Mouse (Mus musculus) forebrain, embryonic 14.5 days (tissue): ENCODE results near the gene Tbc1d10c. TPM values are rescaled to one million over a fixed set of nuclear protein-coding genes. Genes with fewer than 3 reads are reported as not detected.

ENCODE experiments used
- ATAC-seq: fragments of 200-750 bp; cut with Nextera tagmentation; 2 replicates; pipeline ENCODE4 v1.8.0; 2017; ENCODE audit warnings: mild to moderate bottlenecking, moderate library complexity
- DNase-seq: peaks from one replicate; pipeline ENCODE4 v3.0.0-alpha.2; 2015; ENCODE audit warnings: low spot score
- H3K27ac ChIP-seq: fragments of 300-500 bp; sonication (generic); 2 replicates; pipeline ENCODE4 v1.5.1; 2014; ENCODE audit warnings: low read depth, mild to moderate bottlenecking, control low read depth, low read length, moderate library complexity
- H3K27me3 ChIP-seq: fragments of 300-500 bp; sonication (generic); replicated peaks from 2 replicates; pipeline ENCODE4 v1.6.1; 2014; ENCODE audit warnings: low read length, control low read depth, mixed read lengths; ENCODE audit not compliant: control insufficient read depth, insufficient read depth
- H3K36me3 ChIP-seq: fragments of 300-500 bp; sonication (generic); 2 replicates; pipeline ENCODE4 v1.6.1; 2014; ENCODE audit warnings: low read length, control low read depth; ENCODE audit not compliant: control insufficient read depth, insufficient read depth
- H3K4me1 ChIP-seq: fragments of 300-500 bp; sonication (generic); 2 replicates; pipeline ENCODE4 v1.6.1; 2014; ENCODE audit warnings: antibody characterized with exemption, low read length, control low read depth; ENCODE audit not compliant: control insufficient read depth, insufficient read depth
- H3K4me2 ChIP-seq: fragments of 300-500 bp; sonication (generic); 2 replicates; pipeline ENCODE4 v1.6.1; 2014; ENCODE audit warnings: mild to moderate bottlenecking, control low read depth, low read length
- H3K4me3 ChIP-seq: fragments of 300-500 bp; sonication (generic); 2 replicates; pipeline ENCODE4 v1.5.1; 2014; ENCODE audit warnings: low read depth, low read length, control low read depth
- H3K9ac ChIP-seq: fragments of 300-500 bp; sonication (generic); 2 replicates; pipeline ENCODE4 v1.6.1; 2014; ENCODE audit warnings: mild to moderate bottlenecking, low read length, control low read depth, moderate library complexity
- H3K9me3 ChIP-seq: fragments of 300-500 bp; sonication (generic); replicated peaks from 2 replicates; pipeline ENCODE4 v1.6.1; 2016; ENCODE audit warnings: low read length, control low read depth, mixed read lengths; ENCODE audit not compliant: control insufficient read depth
- WGBS: fragments of 180-500 bp; shearing (Covaris S2); extraction: QIAGEN DNeasy Blood & Tissue Kit; methylation state at CpG from one replicate; pipeline ENCODE4 v1.1.7; 2014; 5-methylcytosine and 5-hydroxymethylcytosine counted together
- polyA plus RNA-seq: library from polyadenylated mRNA; unstranded; fragments of >200 nt; fragmentation: Nextera tagmentation; extraction: Ambion mirVana; gene quantifications from 2 replicates; pipeline ENCODE4 v1.2.1, GENCODE M21; 2014

Gene Tbc1d10c
- polyA plus RNA-seq, 1 experiment from 2014 or later = 0.52 TPM

DNA sequence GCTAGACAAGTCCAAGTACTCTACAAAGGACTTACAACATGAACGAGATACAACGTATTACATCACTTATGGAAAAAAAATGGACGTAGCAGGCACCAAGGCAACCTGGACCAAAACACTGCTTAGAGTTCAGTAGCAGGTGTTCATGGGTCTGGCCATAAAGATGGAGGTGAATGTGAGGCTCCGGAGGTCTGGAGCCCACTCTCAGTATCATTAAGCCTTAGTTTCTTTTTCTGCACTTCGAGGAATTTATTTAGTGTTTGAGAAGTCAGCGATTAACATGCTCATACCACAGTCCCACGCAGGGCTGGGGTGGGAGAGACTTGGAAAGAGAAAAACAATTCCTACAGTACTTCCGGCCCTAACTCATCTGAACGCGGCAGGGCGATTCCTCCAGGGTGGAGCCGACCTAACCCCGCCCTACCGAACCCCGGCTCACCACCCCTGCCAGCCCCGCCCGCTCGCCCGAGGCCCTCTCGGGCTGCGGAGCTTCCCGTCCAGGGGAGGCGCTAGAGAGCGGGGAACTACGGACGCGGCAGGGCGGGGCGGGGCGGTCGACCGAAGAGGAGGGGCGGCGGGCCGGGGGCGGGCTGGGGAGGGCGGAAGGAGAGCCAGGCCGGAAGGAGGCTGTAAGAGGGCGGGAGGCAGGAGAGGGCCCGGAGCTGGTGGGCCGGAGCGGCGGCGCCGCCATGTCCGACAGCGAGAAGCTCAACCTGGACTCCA lies 605 bp upstream of the Tbc1d10c start, which contains the start of gene Ppp1ca:
Gene Ppp1ca (plus strand): TSS at position 538 of the 723 bp plus-strand sequence.
- DNase-seq (peak; percentile 94), ATAC-seq (peak; percentile 90)
- Histone ChIP-seq H3K27ac (peak within 1 kb of the TSS; percentile 86), H3K4me2 (peak within 1 kb of the TSS; percentile 92), H3K36me3 (peaks cover 37% of the 10 kb centered on the region), H3K9me3 (no peaks in the 10 kb centered on the region), H3K9ac (peak within 1 kb of the TSS; percentile 93), H3K4me3 (peak within 1 kb of the TSS; percentile 99), H3K27me3 (no peaks in the 10 kb centered on the region), H3K4me1 (peaks cover 8% of the 10 kb centered on the region)
- 6% methylated on average over 42 of the region's 47 CpGs for WGBS

DNA sequence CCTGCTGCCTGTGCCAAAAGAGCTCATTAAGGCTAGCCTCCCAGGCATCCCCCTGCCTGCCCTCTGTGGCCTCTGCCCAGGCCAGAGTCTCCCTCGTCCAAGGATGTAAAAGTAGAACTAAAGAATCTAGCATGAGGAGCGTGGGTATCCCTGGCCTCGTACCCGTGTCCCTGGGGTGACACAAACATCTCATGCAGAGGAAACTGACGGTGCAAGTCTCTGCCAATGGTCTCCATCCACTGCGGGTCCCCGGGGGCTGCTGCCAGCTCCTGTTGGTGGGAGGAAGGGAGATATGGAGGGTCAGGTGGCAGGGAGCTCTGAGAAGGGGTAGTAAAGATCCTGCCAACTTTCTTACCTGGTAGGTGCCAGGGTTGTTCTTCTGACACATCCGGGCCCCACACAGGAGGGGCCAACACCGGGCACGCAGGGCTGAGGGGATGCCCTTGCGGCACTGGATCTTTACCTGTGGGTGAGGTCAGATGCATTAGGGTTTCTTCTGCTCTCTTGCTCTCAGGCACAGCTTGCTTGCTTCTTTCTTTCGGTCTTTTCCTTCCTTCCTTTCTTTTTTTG lies 1.9 kb downstream of the Tbc1d10c start:
- Histone ChIP-seq H3K9ac (no peak overlapping the region), H3K36me3 (peaks cover 11% of the 10 kb centered on the region), H3K27ac (no peak overlapping the region), H3K4me3 (no peak overlapping the region), H3K4me1 (peaks cover 8% of the 10 kb centered on the region), H3K27me3 (no peaks in the 10 kb centered on the region), H3K4me2 (no peak overlapping the region), H3K9me3 (no peaks in the 10 kb centered on the region)
- DNase-seq = no peak
- no peak for ATAC-seq
- WGBS = 86% methylated on average over 12 of the region's 12 CpGs

DNA sequence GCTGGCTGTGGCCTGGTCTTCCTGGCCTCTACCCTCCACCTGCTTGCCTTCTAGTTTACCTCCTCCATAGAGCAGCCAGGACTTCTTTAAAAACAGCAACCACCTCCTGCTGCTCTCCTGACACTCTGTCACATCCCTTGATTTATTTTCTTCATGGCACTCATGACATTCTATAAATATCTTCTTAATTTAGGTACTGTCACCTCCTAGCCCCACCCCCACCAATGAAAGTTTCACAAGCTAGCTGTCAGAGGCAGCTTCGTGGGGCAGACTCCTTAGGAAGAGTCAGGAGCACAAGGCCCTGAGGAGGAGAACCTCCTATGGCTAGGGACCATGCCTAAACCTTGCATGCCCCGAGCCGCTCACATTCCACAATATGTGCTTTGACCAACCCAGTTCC lies 3.8 kb downstream of the Tbc1d10c start:
- Histone ChIP-seq H3K9ac (no peak overlapping the region), H3K9me3 (no peaks in the 10 kb centered on the region), H3K4me3 (no peak overlapping the region), H3K36me3 (no peaks in the 10 kb centered on the region), H3K27ac (no peak overlapping the region), H3K27me3 (no peaks in the 10 kb centered on the region), H3K4me2 (no peak overlapping the region), H3K4me1 (no peaks in the 10 kb centered on the region)
- ATAC-seq = no peak
- DNase-seq = no peak
- 77% methylated on average over 3 of the region's 3 CpGs for WGBS

DNA sequence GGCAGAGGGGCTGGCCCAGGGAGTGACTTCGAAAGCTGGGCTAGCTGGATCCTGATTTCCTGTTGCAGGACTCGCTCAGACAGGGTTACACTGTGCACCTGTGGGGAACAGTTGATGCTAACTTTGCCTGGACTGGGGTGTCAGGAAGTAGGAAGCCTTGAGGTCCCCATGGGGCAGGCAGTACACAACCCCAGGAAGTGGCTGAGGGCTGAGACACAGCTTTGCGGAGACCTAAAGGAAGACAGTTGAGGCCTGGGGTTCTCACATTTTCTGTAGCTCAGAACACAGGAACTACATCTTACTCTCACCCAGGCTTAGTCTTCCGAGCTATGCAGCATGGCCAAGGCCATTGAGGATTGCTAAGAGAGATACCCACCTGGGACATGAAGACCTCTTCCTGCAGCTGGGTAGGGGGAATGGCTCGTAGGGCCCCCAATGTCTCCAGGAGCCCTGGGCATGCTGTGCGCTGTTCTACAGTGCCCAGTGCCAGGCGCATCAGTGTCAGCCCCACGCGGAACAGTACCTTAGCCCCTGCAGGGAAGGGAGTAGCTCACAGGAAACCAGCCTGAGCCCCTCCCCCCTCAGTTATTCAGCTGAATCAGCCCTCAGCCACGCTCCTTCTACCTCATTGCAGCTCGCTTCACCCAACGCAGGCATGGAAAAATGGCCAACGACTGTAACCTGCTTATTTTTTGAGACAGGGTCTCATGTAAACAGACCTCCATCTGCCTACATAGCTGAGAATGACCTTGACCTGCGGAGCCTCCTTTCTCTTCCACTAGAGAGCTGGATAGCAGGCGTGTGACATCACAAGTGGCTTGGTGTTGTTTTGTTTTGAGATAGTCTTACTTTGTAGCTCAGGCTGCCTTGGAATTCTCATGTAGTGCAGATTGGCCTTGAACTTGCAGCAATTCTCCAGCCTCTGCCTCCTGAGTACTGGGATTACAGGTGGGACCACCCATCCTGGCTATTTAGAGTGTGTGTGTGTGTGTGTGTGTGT lies 5.8 kb downstream of the Tbc1d10c start:
- Histone ChIP-seq H3K9ac (no peak overlapping the region), H3K27me3 (no peaks in the 10 kb centered on the region), H3K4me2 (no peak overlapping the region), H3K4me1 (no peaks in the 10 kb centered on the region), H3K4me3 (no peak overlapping the region), H3K27ac (no peak overlapping the region), H3K9me3 (no peaks in the 10 kb centered on the region), H3K36me3 (no peaks in the 10 kb centered on the region)
- ATAC-seq = no peak
- no peak for DNase-seq
- 65% methylated on average over 15 of the region's 15 CpGs for WGBS

DNA sequence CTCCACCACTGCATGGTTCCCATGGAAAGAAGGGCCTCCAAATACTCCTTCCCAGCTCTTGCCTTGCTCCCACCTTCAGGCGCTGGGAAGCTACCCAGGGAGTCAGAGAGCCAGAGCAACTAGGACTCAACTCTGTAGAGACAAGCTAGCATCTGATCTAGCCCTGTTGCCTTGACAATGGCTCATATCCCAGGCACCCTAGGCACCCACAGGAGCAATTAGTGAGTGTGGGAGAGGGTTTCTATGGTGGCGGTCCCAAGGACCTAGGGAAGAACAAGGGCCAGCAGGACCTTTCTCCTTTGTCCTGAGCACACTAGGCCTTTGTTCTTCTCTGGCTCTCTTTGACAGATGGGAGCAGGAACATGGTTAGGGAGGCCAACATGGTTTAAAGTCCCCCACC lies 7.4 kb downstream of the Tbc1d10c start:
- Histone ChIP-seq H3K4me3 (no peak overlapping the region), H3K9ac (no peak overlapping the region), H3K27ac (no peak overlapping the region), H3K36me3 (no peaks in the 10 kb centered on the region), H3K4me2 (no peak overlapping the region), H3K27me3 (no peaks in the 10 kb centered on the region), H3K4me1 (no peaks in the 10 kb centered on the region), H3K9me3 (no peaks in the 10 kb centered on the region)
- DNase-seq = no peak
- ATAC-seq = no peak
- WGBS = 65% methylated on average over 2 of the region's 2 CpGs

DNA sequence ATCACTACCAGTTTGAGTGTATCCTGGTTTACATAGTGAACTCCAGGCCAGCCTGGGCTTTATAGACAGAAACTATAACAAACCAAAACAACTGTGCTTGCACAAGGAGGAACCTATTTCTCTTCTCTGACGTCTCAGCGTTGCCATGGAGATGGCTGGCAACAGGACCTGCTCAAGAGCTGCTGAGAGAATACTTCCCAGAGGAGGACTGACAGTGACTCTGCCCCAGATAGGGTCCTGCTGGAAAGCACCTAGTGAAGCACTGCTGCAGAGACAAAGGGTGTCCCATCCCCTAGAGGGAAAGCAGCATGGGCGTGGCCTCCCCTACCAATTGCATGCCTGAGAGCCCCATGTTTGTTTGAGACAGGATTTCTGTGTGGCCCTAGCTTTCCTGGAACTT lies 9.2 kb downstream of the Tbc1d10c start:
- H3K9ac ChIP-seq = no peak overlapping the region
- no peaks in the 10 kb centered on the region for H3K27me3 ChIP-seq
- DNase-seq (peak; percentile 75), ATAC-seq (no peak; the same call in 1 of the 2 replicates)
- H3K4me1 ChIP-seq = no peaks in the 10 kb centered on the region
- no peak overlapping the region for H3K27ac ChIP-seq
- no peaks in the 10 kb centered on the region for H3K9me3 ChIP-seq
- no peaks in the 10 kb centered on the region for H3K36me3 ChIP-seq
- H3K4me3 ChIP-seq = no peak overlapping the region
- WGBS = 35% methylated on average over 3 of the region's 3 CpGs
- H3K4me2 ChIP-seq = no peak overlapping the region

DNA sequence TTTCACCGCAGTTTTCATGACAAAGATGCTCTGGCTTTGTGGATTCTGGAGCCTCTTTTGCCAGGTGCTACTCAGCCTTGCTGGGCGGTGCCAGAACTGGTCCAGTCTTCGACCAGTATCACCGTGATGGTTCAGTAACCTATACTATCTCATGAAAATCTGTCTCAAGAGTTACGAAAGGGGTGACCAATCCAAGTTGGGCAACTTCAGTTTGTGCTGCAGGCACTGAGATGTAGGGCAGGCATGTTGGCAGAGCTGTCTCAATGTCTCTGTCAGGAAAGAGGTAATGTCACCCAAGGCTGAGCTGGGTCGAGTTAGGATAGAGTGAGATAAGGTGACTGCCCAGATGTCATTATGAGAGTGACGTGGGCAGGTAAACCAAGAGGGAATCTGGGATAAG lies 10.7 kb downstream of the Tbc1d10c start:
- DNase-seq (no peak), ATAC-seq (no peak)
- peaks cover 4% of the 10 kb centered on the region for H3K4me1 ChIP-seq
- H3K4me3 ChIP-seq = no peak overlapping the region
- no peaks in the 10 kb centered on the region for H3K9me3 ChIP-seq
- H3K27me3 ChIP-seq = no peaks in the 10 kb centered on the region
- no peaks in the 10 kb centered on the region for H3K36me3 ChIP-seq
- H3K9ac ChIP-seq = no peak overlapping the region
- 90% methylated on average over 7 of the region's 7 CpGs for WGBS
- no peak overlapping the region for H3K27ac ChIP-seq
- no peak overlapping the region for H3K4me2 ChIP-seq

DNA sequence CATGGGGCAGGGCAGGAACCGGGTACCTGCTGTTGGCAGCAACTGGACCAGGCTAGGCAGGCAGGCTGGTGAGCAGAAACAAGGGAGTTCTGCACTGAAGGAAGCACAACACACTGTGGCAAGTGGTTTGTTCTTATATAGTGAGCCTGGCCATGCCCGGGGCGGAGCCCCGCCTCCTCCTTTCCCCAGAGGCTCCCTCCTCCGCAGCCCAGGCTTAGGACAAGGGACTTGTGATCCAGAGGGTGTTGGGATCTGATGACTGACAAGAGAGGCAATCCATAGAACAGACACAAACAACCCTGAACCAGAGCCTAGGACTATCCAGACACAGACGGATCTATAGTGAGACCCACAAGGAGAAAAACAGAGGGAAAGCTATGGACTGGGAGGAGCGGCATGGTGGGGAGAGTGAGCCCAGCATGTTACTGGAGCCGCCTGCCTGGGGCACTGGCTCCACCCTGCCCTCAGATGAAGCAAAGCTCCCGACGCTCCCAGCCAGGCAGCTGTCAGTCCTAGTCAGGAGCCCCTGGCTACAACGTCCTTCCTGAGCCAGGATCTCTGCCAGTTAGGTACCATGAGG lies 15.6 kb downstream of the Tbc1d10c start, which contains the start of gene Carns1:
Gene Carns1 (minus strand): TSS at position 112 of the 580 bp plus-strand sequence.
- H3K4me2 ChIP-seq = peak within 1 kb of the TSS; percentile 28
- ATAC-seq (peak; percentile 57; the same call in 1 of the 2 replicates), DNase-seq (no peak)
- no peaks in the 10 kb centered on the region for H3K9me3 ChIP-seq
- H3K4me1 ChIP-seq = peaks cover 7% of the 10 kb centered on the region
- no peaks in the 10 kb centered on the region for H3K36me3 ChIP-seq
- 4% methylated on average over 11 of the region's 11 CpGs for WGBS
- H3K27me3 ChIP-seq = no peaks in the 10 kb centered on the region
- peak within 1 kb of the TSS; percentile 43; the same call in 1 of the 2 replicates for H3K9ac ChIP-seq
- H3K4me3 ChIP-seq = no peak within 1 kb of the TSS
- no peak within 1 kb of the TSS for H3K27ac ChIP-seq
